Mouse (Mus musculus) monocyte, adult 5-6 weeks (primary cell): ENCODE measurements around the gene Cass4. TPM values are rescaled to one million over a fixed set of nuclear protein-coding genes. Genes with fewer than 3 reads are reported as not detected.
A peak's percentile ranks its signal among the peaks of the same experiment; 100 is the strongest.

ENCODE experiments used
- ATAC-seq: fragments of 153-309, 156-312 bp; replicated peaks from 2 replicates; pipeline ENCODE4 v1.8.0; 2017; ENCODE audit warnings: mild to moderate bottlenecking; ENCODE audit not compliant: low TSS enrichment, insufficient number of reproducible peaks, severe bottlenecking, poor library complexity, low FRiP score
- total RNA-seq: library from RNA; stranded (forward); fragments of 200-1000, 200-491, 200-594 nt; gene quantifications from 3 replicates; pipeline ENCODE4 v1.2.3, GENCODE M21; 2017

Gene Cass4
- total RNA-seq, 1 experiment from 2014 or later, result 9.5 TPM

DNA sequence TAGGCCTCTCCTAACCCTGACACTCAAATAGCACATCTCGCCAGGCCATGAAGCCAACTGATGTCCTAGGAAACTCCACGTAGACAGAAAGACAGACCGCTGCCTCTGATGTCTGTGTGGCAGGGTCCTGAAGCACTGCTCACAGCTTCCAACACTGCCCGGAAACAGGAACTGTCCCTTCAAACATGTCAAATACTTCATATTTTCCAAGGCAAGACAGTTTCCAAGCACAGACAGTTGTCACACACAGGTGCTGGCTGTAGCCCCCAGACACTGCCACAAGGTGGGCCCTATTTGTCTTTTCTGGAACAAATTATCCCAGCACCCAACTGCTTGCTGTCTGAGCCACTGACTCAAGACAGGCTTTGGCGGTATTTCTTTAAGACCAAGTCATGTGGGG, 24.6 kb downstream of the Cass4 start:
- no peak for ATAC-seq

DNA sequence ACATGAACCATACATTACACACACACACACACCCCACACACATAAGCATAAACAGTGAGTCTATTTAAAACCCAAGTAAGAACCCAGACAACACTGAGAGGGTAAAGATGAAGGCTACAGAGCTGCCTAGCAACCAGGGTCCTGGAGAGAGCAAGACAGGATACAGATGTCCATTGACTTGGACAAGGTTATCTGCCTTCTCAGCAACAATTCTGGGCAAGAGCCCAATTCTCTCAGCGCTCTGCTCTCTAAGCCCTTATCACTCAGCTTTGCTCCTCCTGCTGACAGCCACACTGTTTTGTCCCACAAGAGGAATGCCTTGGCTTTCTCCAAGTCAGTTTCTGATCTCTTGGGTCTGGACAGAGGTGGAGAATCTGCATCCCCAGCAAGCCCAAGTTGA, 37.0 kb downstream of the Cass4 start:
- no peak for ATAC-seq

DNA sequence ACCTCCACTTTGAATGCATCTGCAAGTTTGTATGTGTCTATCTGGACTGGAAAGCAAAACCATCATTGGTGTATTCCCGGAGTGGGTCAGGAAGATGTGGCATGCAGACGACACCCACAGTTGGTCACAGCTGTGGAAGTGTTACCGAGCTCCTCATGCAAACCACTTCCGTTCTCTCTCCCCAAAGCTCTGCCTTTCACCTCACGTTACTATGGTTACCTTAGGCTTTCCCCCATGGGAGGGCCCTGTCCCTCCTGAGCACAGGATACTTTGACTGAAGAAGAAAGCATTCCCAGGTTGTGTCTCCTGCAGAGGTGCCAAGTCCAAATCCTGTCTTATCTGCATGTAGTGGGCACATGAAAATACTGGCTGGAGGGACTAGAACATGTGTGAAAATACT, 40.2 kb downstream of the Cass4 start:
- peak; percentile 60; the same call in 1 of the 2 replicates for ATAC-seq

DNA sequence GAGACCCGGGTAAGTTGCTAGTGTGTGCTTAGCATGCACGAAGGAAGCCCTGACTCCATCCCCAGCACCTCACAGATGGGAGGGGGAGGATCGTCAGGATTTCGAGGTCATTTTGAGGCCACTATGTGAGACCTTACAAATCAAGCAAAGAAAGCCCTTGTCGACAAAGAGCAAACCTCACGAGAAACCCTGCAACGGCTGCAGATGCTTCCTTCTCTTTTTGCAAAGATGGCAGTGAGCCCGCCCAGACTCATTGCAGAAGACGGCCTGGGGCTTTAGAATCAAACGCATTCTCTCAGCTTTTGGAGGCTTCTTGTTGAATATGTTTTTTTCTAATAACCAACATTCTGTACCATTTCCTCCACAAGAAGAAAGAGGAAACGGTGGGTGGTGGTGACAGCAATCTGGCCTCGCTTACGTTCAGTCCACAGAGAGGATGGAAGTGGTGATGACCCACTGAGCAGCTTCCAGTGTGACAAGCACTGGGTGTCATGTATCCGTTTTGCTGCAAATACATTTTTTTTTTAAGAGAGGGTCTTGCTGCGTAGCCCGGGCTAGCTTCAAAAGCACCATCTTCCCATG, 43.9 kb downstream of the Cass4 start:
- peak; percentile 32; the same call in 1 of the 2 replicates for ATAC-seq

DNA sequence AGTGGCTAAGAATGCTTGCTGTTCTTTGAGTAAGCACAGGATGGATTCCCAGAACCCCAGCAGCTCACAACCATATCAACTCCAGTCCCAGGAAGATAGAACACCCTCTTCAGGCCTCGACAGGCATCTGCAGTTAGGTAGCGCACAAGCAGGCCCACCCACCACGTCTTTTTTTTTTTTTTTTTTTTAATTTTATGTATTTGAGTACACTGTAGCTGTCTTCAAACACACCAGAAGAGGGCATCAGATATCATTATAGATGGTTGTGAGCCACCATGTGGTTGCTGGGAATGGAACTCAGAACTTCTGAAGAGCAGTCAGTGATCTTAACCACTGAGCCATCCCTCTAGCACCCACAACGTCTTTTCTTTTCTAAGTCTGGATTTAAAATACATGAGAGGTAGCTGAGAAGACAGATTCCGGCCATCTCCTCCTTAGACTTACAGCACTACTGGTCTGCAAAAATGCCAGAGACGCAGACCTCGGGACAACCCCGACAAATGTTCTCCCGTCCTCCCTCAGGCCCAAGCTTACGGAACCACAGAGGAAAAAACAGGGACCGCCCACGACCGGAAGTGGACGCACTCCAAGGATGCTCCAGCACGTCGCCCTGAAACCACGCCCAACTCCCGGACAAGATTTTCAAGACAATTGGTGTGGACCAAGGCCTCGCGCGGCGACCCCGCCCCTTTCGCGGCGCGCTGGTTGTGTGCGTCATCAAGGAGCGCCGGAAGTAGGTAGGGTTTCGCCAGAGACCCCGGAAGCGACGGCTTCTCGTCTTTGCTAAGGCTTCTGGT, 46.4 kb downstream of the Cass4 start, which contains the start of gene Rtf2:
Rtf2 (plus strand) TSS at position 714 of the 797 bp plus-strand sequence.
- peak; percentile 89 for ATAC-seq

DNA sequence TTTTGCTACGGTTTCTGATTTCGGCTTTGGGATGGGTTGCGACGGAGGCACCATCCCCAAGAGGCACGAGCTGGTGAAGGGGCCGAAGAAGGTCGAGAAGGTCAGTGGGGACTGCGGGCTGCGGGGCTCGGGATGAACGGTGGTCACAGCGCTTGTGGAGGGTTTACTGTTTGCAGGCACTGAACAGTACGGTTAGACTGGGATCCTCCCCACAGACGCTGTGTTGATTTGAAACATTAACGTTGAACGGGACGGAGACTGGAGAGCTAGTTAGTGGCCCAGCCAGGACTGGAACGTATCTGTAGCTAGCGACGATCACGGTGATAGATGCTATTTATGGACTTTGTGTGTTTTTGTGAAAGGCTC, 47.0 kb downstream of the Cass4 start:
- 0 out of 2 replicates have a peak, but pooled peaks have one; percentile 2 for ATAC-seq

DNA sequence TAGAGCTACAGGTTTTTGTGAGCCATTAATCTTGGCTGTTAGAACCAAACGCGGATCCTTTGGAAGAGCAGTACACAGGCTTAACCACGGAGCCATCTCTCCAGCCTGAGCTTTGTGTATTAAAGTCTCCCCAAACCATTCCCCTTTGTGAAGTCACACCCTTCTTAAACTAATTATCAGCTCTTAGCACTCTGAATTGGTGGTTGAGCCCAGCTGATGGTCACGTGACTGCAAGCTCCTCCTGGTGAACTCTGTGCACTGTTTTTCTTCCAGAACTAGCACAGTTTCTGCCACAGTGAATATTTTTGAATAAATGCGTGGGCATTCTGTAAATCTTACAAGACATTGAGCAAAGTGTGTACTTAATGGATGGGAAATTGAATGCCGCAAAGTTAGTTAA, 47.6 kb downstream of the Cass4 start:
- ATAC-seq, result 0 out of 2 replicates have a peak, but pooled peaks have one; percentile 29

DNA sequence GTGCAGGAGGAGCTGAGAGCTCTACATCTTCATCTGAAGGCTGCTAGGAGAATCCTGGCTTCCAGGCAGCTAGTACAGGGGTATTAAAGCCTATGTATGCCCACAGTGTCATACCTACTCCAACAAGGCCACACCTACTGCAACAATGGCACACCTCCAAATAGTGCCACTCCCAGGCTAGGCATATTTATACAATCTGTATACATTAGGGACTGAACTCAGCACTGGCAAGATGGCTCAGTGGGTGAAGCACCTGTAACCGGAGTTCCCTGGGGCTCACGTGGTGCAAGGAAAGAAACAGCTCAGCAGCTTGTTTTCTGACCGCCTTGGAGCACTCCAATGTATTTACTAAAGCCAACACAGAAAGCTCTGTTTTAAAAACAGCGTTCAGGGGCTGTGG, 52.0 kb downstream of the Cass4 start:
- no peak for ATAC-seq

DNA sequence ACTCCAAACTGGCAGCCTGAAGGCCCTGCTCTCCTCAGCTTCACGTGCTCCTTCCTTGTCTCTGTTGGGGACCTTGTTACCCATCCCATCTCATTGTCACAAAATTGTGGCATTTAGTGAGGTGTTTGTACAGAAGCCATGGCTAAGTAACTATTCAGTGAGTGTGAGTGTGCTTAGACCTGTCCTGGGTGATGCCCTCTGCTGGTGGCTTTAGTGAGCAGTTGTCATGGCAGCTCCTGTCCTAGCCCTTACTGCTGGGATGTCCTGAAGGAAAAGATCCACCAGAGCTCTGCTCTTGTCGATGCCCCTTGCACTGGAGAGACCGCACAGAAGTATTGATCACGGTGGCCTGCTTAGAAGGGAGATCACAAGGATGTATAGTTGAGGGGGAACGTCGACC, 53.7 kb downstream of the Cass4 start:
- no peak for ATAC-seq

DNA sequence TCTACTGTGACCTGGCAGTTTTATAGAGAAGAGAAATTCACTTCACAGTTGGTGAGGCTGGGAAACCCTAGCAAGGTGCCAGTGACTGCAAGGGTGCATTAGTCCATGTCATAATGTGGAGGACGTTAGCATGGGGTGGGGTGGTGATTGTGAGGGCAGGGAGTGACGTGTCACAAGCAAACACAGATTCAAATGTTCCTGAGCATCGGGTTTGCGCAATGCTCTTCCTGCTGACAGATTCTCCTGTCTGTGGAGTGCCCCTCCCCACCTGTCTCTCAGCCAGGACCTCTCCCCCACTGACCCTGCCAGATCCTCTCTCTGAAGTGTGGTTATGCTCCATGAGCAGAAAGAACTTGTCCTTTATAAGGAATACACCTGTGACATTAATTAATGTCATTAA, 54.7 kb downstream of the Cass4 start:
- ATAC-seq, result no peak

DNA sequence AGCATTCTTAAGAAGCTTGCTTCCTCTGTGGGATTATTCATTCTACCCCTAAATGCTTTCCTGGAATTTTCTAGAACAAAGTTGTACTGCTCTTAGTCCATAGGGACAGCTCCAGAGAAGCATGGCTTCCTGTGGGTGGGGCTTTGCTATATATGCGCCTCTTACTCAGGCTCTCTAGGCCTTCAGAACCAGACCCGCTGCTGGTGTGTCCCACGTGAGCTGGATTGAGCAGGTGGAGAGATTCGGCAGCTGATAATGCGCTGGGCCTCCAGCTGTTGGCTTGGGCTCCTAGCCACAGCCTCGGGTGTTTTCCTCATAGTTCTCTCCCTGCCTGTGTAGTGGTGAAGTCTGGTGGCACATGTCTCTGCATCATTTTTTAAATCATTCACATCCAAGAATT, 57.0 kb downstream of the Cass4 start:
- ATAC-seq, result no peak

DNA sequence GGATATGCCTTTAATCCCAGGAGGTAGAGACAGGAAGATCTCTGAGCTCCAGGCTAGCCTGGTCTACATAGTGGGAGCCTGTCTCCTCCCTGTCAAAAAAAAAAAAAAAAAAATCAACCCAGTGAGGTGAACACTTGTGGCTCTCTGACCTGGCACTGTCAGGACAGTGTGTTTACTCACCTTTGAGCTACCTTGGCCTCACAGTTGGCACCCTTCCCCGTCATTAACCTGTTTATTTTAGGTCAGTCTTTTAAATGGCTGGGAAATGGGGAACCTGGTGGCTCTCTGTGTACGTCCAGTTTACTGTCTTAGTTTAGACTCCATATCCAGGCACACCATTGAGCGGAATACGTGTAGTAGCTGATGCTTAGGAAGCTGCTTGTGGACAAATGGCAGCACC, 58.4 kb downstream of the Cass4 start:
- ATAC-seq, result no peak

DNA sequence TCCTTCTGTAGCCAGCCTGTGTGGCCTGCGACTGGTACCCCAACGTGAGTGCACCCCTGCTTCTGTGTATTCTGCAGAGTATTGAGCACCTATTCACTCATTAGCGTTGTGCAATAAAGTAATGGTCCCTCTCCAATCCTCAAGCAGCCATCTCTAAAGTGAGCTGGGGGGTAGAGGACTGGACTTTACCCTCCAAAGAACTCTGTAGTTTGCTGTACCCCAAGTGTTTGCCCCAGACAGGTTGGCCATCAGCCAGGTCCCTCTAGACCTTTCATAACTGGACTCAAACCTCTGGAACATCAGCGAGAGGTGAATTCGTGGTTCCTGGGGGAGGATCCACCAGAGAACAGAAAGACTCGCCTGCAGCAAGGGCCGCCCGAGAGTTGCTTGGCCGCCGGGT, 58.9 kb downstream of the Cass4 start:
- no peak for ATAC-seq

DNA sequence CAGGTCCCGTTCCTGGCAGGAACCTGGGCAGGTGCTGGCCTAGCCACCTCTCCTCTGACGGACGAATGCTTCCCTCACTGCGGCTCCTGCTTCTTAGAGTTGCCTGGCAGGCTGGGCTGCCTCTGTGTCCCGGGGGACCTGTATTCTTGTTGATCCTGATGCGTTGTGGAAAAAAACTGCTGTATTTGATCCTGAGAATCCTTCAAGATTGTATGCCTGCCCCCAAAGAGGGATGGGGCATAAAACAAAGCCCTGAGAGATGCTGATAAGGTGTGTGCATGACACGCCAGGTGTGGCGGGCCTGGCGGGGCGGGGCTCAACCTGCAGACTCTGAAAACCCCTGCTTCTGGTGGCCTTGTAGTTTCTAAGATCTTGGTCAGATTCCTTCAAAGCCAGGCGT, 64.9 kb downstream of the Cass4 start, which contains the start of gene Gcnt7:
Gcnt7 (minus strand) TSS at position 101 of the 400 bp plus-strand sequence.
- ATAC-seq, result no peak

DNA sequence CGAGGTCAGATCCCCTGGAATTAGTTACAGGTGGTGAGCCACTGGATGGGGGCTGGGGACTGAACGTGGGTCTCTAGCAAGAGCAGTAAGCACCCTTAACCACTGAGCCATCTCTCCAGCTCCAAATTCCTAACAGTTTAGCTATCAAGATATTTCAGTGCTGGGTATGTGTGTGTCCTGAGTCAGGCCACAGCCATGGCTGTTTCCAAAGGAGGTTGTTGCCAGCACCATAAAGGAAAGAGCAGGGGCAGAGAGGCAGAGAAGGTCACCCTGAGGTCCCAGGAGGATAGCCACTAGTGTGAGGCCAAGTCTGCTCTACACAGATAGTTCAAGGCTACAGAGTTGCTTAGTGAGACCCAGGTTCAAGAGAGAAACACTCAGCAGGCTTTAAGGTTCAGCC, 67.1 kb downstream of the Cass4 start:
- ATAC-seq, result no peak

DNA sequence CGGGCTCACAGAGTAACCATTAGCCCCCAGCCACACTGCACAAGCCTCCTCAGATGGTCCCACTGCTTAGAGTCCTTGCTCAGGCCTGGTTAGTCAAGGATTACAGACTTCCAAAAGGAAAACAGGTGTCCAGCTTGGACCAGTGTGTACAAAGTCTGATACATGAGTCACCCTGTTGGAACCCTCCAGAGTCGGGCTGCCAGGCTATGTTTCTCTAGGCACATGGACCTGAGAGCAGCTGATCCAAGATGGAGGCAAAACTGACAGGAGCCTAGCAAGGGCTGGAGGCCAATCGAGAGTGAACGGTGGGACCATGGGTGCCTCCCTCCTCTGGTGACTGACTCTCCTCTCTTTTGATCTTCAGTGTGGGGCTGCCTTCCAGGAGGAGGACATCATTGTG, 69.2 kb downstream of the Cass4 start:
- ATAC-seq, result no peak

DNA sequence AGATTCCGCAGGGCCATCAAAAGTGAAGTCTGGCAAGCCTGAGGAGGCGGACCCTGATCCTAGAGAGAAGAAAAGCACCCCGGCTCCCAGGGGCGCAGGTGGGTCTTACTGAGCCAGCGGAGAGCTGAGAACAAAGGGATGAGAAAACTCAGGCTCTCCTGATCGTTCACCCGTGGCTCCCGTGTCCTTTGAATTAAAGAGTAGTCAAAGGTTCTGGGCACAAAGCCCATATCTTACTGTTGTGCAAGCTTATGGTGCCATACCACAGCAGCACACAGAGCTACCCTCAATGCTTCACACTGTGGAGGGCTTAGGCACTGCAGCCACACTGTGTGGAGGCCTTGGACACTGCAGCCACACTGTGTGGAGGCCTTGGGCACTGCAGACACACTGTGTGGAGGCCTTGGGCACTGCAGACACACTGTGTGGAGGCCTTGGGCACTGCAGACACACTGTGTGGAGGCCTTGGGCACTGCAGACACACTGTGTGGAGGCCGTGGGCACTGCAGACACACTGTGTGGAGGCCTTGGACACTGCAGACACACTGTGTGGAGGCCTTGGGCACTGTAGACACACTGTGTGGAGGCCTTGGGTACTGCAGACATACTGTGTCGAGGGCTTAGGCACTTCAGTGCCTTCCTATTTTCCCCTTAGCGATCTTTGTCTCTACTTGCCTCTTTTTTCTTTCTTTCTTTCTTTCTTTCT, 73.0 kb downstream of the Cass4 start:
- ATAC-seq, result no peak

DNA sequence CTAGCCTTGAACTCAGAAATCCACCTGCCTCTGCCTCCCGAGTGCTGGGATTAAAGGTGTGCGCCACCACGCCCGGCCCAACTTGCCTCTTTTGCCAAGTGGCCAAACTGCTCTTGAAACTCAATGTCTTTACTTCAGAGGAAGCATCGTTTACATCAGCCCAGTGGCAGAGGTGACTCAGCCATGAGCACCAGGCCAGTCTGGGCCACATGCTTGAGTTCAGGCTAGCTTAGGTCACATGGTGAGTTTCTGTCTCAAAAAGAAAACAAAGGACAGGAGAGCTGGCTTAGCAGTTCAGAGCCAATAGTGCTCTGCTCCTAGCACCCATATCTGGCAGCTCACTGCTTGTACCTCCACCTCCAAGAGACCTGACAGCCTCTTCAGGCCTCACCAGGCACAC, 73.6 kb downstream of the Cass4 start:
- no peak for ATAC-seq

DNA sequence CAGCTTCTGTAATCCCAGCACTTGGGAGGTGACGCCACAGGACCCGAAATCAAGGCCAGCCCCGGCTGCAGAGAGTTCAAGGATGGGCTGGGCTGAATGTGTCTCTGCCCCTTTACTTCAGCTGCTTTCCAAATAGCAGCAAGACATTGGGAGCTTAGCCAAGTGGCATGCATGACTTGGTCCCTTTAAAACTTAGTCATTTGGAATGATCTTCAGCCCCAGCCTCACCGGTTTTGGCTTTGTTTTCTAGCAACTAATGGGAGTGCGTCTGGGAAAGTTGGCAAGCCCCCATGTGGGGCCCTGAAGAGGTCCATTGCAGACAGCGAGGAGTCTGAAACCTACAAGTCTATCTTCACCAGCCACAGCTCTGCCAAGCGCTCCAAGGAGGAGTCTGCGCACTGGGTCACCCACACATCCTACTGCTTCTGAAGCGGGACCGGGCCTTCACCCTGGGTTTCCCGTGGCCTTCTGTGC, 74.8 kb downstream of the Cass4 start:
- no peak for ATAC-seq

DNA sequence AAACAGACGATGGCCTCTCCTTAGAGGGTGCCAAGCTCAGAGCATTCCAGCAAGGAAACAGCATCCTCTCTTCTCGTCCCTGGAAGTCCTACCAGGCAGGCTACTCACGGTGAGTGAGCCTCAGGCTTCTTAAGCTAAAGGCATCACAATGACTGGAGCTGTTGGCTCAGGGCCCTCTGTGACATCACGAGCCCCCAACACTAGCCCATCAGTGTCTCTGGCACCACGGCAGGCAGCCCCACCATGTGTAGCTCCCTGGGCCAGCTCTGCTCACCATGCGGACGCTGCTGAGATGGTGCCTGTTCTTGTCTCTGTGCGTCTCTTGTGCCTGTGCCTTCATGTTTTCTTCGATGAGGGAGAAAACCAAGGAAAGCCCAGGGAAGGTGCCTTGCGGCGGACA, 78.7 kb downstream of the Cass4 start, which contains the start of gene Fam209:
Fam209 (plus strand) TSS at position 203 of the 400 bp plus-strand sequence.
- no peak for ATAC-seq
